Mouse (Mus musculus) kidney, adult 2 months (tissue): Measurements from ENCODE around the gene Il22ra1. TPM values are rescaled to one million over a fixed set of nuclear protein-coding genes. Genes with fewer than 3 reads are reported as not detected.

ENCODE experiments used
- DNase-seq: peaks from one replicate; pipeline ENCODE4 v3.0.0; 2021
- H3K27ac ChIP-seq: fragments of 200-500 bp; 2 replicates; pipeline ENCODE4 v1.5.1; 2012; ENCODE audit warnings: low read depth, low read length, control low read depth, inconsistent platforms; ENCODE audit not compliant: insufficient read depth
- H3K27me3 ChIP-seq: fragments of 200-500 bp; replicated peaks from 2 replicates; pipeline ENCODE4 v1.6.1; 2012; ENCODE audit warnings: mild to moderate bottlenecking, moderate library complexity, low read length, inconsistent platforms; ENCODE audit not compliant: control insufficient read depth, insufficient read depth
- H3K36me3 ChIP-seq: fragments of 200-500 bp; 2 replicates; pipeline ENCODE4 v1.6.1; 2012; ENCODE audit warnings: mild to moderate bottlenecking, moderate library complexity, low read length, inconsistent platforms; ENCODE audit not compliant: control insufficient read depth, insufficient read depth
- H3K4me1 ChIP-seq: fragments of 200-500 bp; 2 replicates; pipeline ENCODE4 v1.6.1; 2011; ENCODE audit warnings: low read length; ENCODE audit not compliant: control insufficient read depth, insufficient read depth
- H3K4me3 ChIP-seq: fragments of 200-500 bp; 2 replicates; pipeline ENCODE4 v1.5.1; 2011; ENCODE audit warnings: mild to moderate bottlenecking, low read depth, low read length, control low read depth; ENCODE audit not compliant: insufficient read depth
- CTCF ChIP-seq: fragments of 200-500 bp; conservative IDR thresholded peaks from 2 replicates; pipeline ENCODE4 v1.5.1; 2011; ENCODE audit warnings: low read depth, mild to moderate bottlenecking, control low read depth, low read length, moderate library complexity, mixed read lengths; ENCODE audit not compliant: insufficient read depth, insufficient read length
- POLR2A ChIP-seq: fragments of 200-500 bp; IDR thresholded peaks from one replicate; pipeline ENCODE4 v1.6.1; 2011; ENCODE audit warnings: low read depth, low read length, control low read depth
- WGBS: fragments of 180-500 bp; shearing (Covaris S2); methylation state at CpG from one replicate; pipeline ENCODE4 v1.1.7; 2018; 5-methylcytosine and 5-hydroxymethylcytosine counted together
- polyA plus RNA-seq: library from polyadenylated mRNA; depleted of rRNA; stranded (reverse); fragments of >200 nt; gene quantifications from 2 replicates; pipeline ENCODE4 v1.2.3, GENCODE M21; 2012

Gene Il22ra1
- polyA plus RNA-seq, 1 experiment, result 3.0 TPM

- no peak for DNase-seq
- TF ChIP-seq CTCF (no peak), POLR2A (no peak)
- no peak overlapping the region for H3K27ac ChIP-seq
- H3K4me3 ChIP-seq, result no peak overlapping the region
- no peaks in the 10 kb centered on the region for H3K27me3 ChIP-seq
- H3K4me1 ChIP-seq, result 0 out of 2 replicates have a peak, but pooled peaks cover 2% of the 10 kb centered on the region
- no peaks in the 10 kb centered on the region for H3K36me3 ChIP-seq
- WGBS, result 82% methylated on average over 7 of the region's 7 CpGs
Measured at GRCm38 (mm10) chr4:135689797-135690196, 38.2 kb upstream of the Il22ra1 start.

- peak; percentile 44 for DNase-seq
- Histone ChIP-seq H3K27ac (no peak overlapping the region), H3K36me3 (no peaks in the 10 kb centered on the region), H3K4me1 (0 out of 2 replicates have a peak, but pooled peaks cover 2% of the 10 kb centered on the region), H3K27me3 (no peaks in the 10 kb centered on the region), H3K4me3 (no peak overlapping the region)
- TF ChIP-seq CTCF, result no peak
- no peak for TF ChIP-seq POLR2A
- WGBS, result 62% methylated on average over 11 of the region's 11 CpGs
Measured at GRCm38 (mm10) chr4:135690241-135690640, 37.7 kb upstream of the Il22ra1 start.

GRCm38 (mm10) chr4:135692916-135693315 lies 35.1 kb upstream of the Il22ra1 start:
- WGBS, result 77% methylated on average over 4 of the region's 4 CpGs
- H3K27me3 ChIP-seq, result no peaks in the 10 kb centered on the region

GRCm38 (mm10) chr4:135698498-135698897 lies 29.5 kb upstream of the Il22ra1 start:
- WGBS, result 91% methylated on average over 7 of the region's 7 CpGs
- no peaks in the 10 kb centered on the region for H3K27me3 ChIP-seq
- no peaks in the 10 kb centered on the region for H3K36me3 ChIP-seq
- no peak overlapping the region for H3K27ac ChIP-seq
- DNase-seq, result no peak
- H3K4me3 ChIP-seq, result no peak overlapping the region
- H3K4me1 ChIP-seq, result no peaks in the 10 kb centered on the region
- no peak for TF ChIP-seq CTCF
- no peak for TF ChIP-seq POLR2A

More at GRCm38 (mm10) chr4:135692916-135693315, 35.1 kb upstream of the Il22ra1 start:
- Histone ChIP-seq H3K4me3 (no peak overlapping the region), H3K27ac (no peak overlapping the region), H3K4me1 (no peaks in the 10 kb centered on the region), H3K36me3 (no peaks in the 10 kb centered on the region)
- TF ChIP-seq CTCF (no peak), POLR2A (no peak)
- DNase-seq, result no peak

- Histone ChIP-seq H3K36me3 (no peaks in the 10 kb centered on the region; the same call in 1 of the 2 replicates), H3K27me3 (no peaks in the 10 kb centered on the region), H3K27ac (0 out of 2 replicates have a peak overlapping the region, but pooled peaks have one; percentile 13), H3K4me3 (no peak overlapping the region), H3K4me1 (no peaks in the 10 kb centered on the region)
- 83% methylated on average over 13 of the region's 13 CpGs for WGBS
- TF ChIP-seq POLR2A (no peak), CTCF (no peak)
- DNase-seq, result no peak
Measured at GRCm38 (mm10) chr4:135703497-135703896, 24.5 kb upstream of the Il22ra1 start.

GRCm38 (mm10) chr4:135704016-135704415 lies 24.0 kb upstream of the Il22ra1 start:
- H3K4me1 ChIP-seq, result no peaks in the 10 kb centered on the region
- no peaks in the 10 kb centered on the region; the same call in 1 of the 2 replicates for H3K36me3 ChIP-seq
- WGBS, result 57% methylated on average over 6 of the region's 6 CpGs
- no peaks in the 10 kb centered on the region for H3K27me3 ChIP-seq
- no peak for TF ChIP-seq CTCF
- TF ChIP-seq POLR2A, result no peak
- H3K4me3 ChIP-seq, result no peak overlapping the region
- H3K27ac ChIP-seq, result 0 out of 2 replicates have a peak overlapping the region, but pooled peaks have one; percentile 13
- peak; percentile 71 for DNase-seq

GRCm38 (mm10) chr4:135706045-135706444 lies 21.9 kb upstream of the Il22ra1 start:
- 91% methylated on average over 6 of the region's 6 CpGs for WGBS
- H3K4me1 ChIP-seq, result no peaks in the 10 kb centered on the region
- H3K36me3 ChIP-seq, result no peaks in the 10 kb centered on the region; the same call in 1 of the 2 replicates
- DNase-seq, result no peak
- no peak overlapping the region for H3K4me3 ChIP-seq
- no peaks in the 10 kb centered on the region for H3K27me3 ChIP-seq
- no peak for TF ChIP-seq CTCF
- no peak for TF ChIP-seq POLR2A
- H3K27ac ChIP-seq, result no peak overlapping the region
